In the genomic region with DNA sequence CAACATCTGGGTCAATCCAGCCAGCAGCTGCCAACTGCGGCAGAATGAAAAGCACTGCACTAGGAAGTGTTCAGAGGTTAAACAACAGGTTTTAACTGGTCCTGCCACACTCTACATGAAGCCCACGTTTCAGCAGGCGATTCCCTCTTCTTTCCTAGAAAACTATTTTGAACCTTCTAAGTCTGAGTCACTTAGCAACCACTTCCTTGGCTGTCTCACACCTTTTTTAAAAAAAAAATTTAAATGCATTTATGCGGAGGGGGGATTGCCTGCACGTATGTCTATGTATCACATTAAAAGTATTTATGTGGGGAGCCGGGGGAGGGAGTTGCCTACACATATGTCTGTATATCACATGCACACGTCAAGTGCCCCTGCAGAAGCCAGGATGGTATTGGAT, we compare ENCODE assay signal across 21 mouse cellular contexts. TPM values are rescaled to one million over a fixed set of nuclear protein-coding genes. Genes with fewer than 3 reads are reported as not detected.
DNase-seq lines count a peak whose midpoint lies in the region; ATAC-seq and TF ChIP-seq lines count a peak whose summit lies in the region.
"Had no signal": no experiment of that assay in that cellular context is flagged by ENCODE, and none has a peak within 500 bp of the region (broad histone marks: within the 10 kb centered on the region; RNA-seq: fewer than 3 reads in every experiment).

No protein-coding gene starts in this region.

- no peaks in the 10 kb centered on the region for H3K9me3 ChIP-seq in midbrain, postnatal 0 days (ENCODE audit: low read length)
- H3K9me3 ChIP-seq: embryonic facial prominence, embryonic 12.5 days; heart, embryonic 13.5 days; limb, embryonic 12.5 days; liver, embryonic 12.5 days; megakaryocyte, embryonic 14.5 days; midbrain, embryonic 15.5 days had no signal

- H3K27ac ChIP-seq in midbrain, postnatal 0 days (ENCODE audit: low read depth, low read length) = no peak overlapping the region
- H3K27ac ChIP-seq: embryonic facial prominence, embryonic 12.5 days; heart, embryonic 13.5 days; limb, embryonic 12.5 days; liver, embryonic 12.5 days; midbrain, embryonic 15.5 days had no signal

- H3K4me1 ChIP-seq in midbrain, postnatal 0 days (ENCODE audit: insufficient read depth, low read length) = peaks cover 2% of the 10 kb centered on the region; the same call in 1 of the 2 replicates

- no peak for TF ChIP-seq CTCF in midbrain, postnatal 0 days (IDR thresholded peaks at IDR 0.05)

- peak; percentile 82 for ATAC-seq in frontal cortex, adult (ENCODE audit: low TSS enrichment)
- ATAC-seq in midbrain, postnatal 0 days (ENCODE audit: low FRiP score) = no peak
- ATAC-seq: hindbrain, embryonic 16.5 days; liver, embryonic 12.5 days; midbrain, embryonic 15.5 days had no signal

- no peak overlapping the region for H3K9ac ChIP-seq in midbrain, postnatal 0 days (replicated peaks; ENCODE audit: low read length, poor library complexity, severe bottlenecking)
- H3K9ac ChIP-seq: embryonic facial prominence, embryonic 12.5 days; heart, embryonic 13.5 days; limb, embryonic 12.5 days; liver, embryonic 12.5 days; midbrain, embryonic 15.5 days had no signal

- no peaks in the 10 kb centered on the region for H3K27me3 ChIP-seq in midbrain, postnatal 0 days (ENCODE audit: insufficient read depth, low read length)
- H3K27me3 ChIP-seq: embryonic facial prominence, embryonic 12.5 days; heart, embryonic 13.5 days; limb, embryonic 12.5 days; liver, embryonic 12.5 days; megakaryocyte, embryonic 14.5 days; midbrain, embryonic 15.5 days had no signal

- H3K4me3 ChIP-seq in midbrain, postnatal 0 days (ENCODE audit: low read depth, low read length) = no peak overlapping the region
- H3K4me3 ChIP-seq: embryonic facial prominence, embryonic 12.5 days; heart, embryonic 13.5 days; limb, embryonic 12.5 days; liver, embryonic 12.5 days; midbrain, embryonic 15.5 days had no signal

- H3K36me3 ChIP-seq in midbrain, postnatal 0 days (ENCODE audit: insufficient read depth, low read length) = no peaks in the 10 kb centered on the region
- H3K36me3 ChIP-seq: embryonic facial prominence, embryonic 12.5 days; heart, embryonic 13.5 days; midbrain, embryonic 15.5 days had no signal

- no peak for DNase-seq in frontal cortex, postnatal 14 days (ENCODE audit: low spot score in 2 of 2)
- peak; percentile 35 for DNase-seq in thymus, postnatal 0 days (ENCODE audit: low spot score)
- DNase-seq in thymus, adult 18-20 months = no peak
- DNase-seq in left cerebral cortex, postnatal 25 days (ENCODE audit: low spot score in 2 of 2) = peak; percentile 18 to 86
- peak; percentile 24 for DNase-seq in right cerebral cortex, postnatal 25 days
- DNase-seq in heart, postnatal 36 days = no peak
- no peak for DNase-seq in midbrain, postnatal 0 days (ENCODE audit: low spot score)
- DNase-seq: adrenal gland, adult 8-10 months; cerebellum, adult 9-10 months; heart, adult 18-20 months; kidney, adult 11 months; lung, adult 2 months; spleen, adult 18-20 months had no signal

- no peak overlapping the region for H3K4me2 ChIP-seq in midbrain, postnatal 0 days (ENCODE audit: low read depth, low read length, poor library complexity, severe bottlenecking)
- H3K4me2 ChIP-seq: embryonic facial prominence, embryonic 12.5 days; heart, embryonic 13.5 days; limb, embryonic 12.5 days; liver, embryonic 12.5 days; midbrain, embryonic 15.5 days had no signal

- WGBS in midbrain, postnatal 0 days = 82% methylated on average over 7 of the region's 7 CpGs

- intact Hi-C loops in left cerebral cortex, postnatal 25 days (cut with DNase I) = no loop called here
- intact Hi-C loops in heart, postnatal 36 days (cut with DNase I) = no loop called here

RNA-seq across cellular contexts. Expression of a gene that starts 5.9 kb away (rescaled TPM):
- 34.5 and 36.2 TPM in 2 replicates for polyA plus RNA-seq in thymus, postnatal 0 days (2015; fragmentation: Nextera tagmentation; extraction: Ambion mirVana)
- total RNA-seq in left cerebral cortex, postnatal 25 days (2021) = 10 to 100 TPM; 22.1 to 23.6 TPM
- 1 to 10 TPM; 6.9 to 7.2 TPM for total RNA-seq in heart, postnatal 36 days (2021)
- total RNA-seq in midbrain, postnatal 0 days (2014; rRNA removed) = 15.8 and 24.4 TPM in 2 replicates
- polyA plus RNA-seq in midbrain, postnatal 0 days (2015; fragmentation: Nextera tagmentation; extraction: Ambion mirVana) = 23.1 and 28.4 TPM in 2 replicates

RNA-seq across cellular contexts. Expression of a gene that starts 34.2 kb away (rescaled TPM):
- polyA plus RNA-seq in thymus, postnatal 0 days (2015; fragmentation: Nextera tagmentation; extraction: Ambion mirVana) = 38.5 and 39.6 TPM in 2 replicates
- total RNA-seq in left cerebral cortex, postnatal 25 days (2021) = 10 to 100 TPM; 25.0 to 25.6 TPM
- 10 to 100 TPM; 49.4 to 56.2 TPM for total RNA-seq in heart, postnatal 36 days (2021)
- total RNA-seq in midbrain, postnatal 0 days (2014; rRNA removed) = 13.4 and 14.2 TPM in 2 replicates
- 29.5 and 31.1 TPM in 2 replicates for polyA plus RNA-seq in midbrain, postnatal 0 days (2015; fragmentation: Nextera tagmentation; extraction: Ambion mirVana)

RNA-seq across cellular contexts. Expression of a gene that starts 34.3 kb away (rescaled TPM):
- polyA plus RNA-seq in thymus, postnatal 0 days (2015; fragmentation: Nextera tagmentation; extraction: Ambion mirVana) = 18.0 and 18.8 TPM in 2 replicates
- total RNA-seq in left cerebral cortex, postnatal 25 days (2021) = 10 to 100 TPM; 35.4 to 37.6 TPM
- total RNA-seq in heart, postnatal 36 days (2021) = 10 to 100 TPM; 45.2 to 45.4 TPM
- 35.8 and 36.8 TPM in 2 replicates for total RNA-seq in midbrain, postnatal 0 days (2014; rRNA removed)
- polyA plus RNA-seq in midbrain, postnatal 0 days (2015; fragmentation: Nextera tagmentation; extraction: Ambion mirVana) = 16.4 and 16.5 TPM in 2 replicates

Comparison
In these comparisons a context has a peak if more than half of its experiments do, and no peak if none do; other contexts are left out.
1. DNase-seq: peak in thymus, postnatal 0 days (single experiment), left cerebral cortex, postnatal 25 days (2 of 2) and right cerebral cortex, postnatal 25 days (single experiment); none in frontal cortex, postnatal 14 days (0 of 2), thymus, adult 18-20 months (0 of 2), heart, postnatal 36 days (0 of 2) and midbrain, postnatal 0 days (single experiment).